Mouse (Mus musculus) forebrain, embryonic 12.5 days (tissue): ENCODE results near the gene Cgnl1. TPM values are rescaled to one million over a fixed set of nuclear protein-coding genes. Genes with fewer than 3 reads are reported as not detected.

Experiments
- ATAC-seq: fragments of 200-750 bp; cut with Nextera tagmentation; 2 replicates; pipeline ENCODE4 v1.8.0; 2017; ENCODE audit warnings: moderate TSS enrichment; ENCODE audit not compliant: low FRiP score
- H3K27ac ChIP-seq: fragments of 300-500 bp; sonication (generic); 2 replicates; pipeline ENCODE4 v1.5.1; 2016; ENCODE audit warnings: mild to moderate bottlenecking
- H3K27me3 ChIP-seq: fragments of 300-500 bp; sonication (generic); 2 replicates; pipeline ENCODE4 v1.6.1; 2016; ENCODE audit warnings: mild to moderate bottlenecking
- H3K36me3 ChIP-seq: fragments of 300-500 bp; sonication (generic); replicated peaks from 2 replicates; pipeline ENCODE4 v1.6.1; 2016; ENCODE audit warnings: mild to moderate bottlenecking
- H3K4me1 ChIP-seq: fragments of 300-500 bp; sonication (generic); 2 replicates; pipeline ENCODE4 v1.6.1; 2016
- H3K4me2 ChIP-seq: fragments of 300-500 bp; sonication (generic); 2 replicates; pipeline ENCODE4 v1.6.1; 2016; ENCODE audit warnings: mild to moderate bottlenecking, moderate library complexity
- H3K4me3 ChIP-seq: fragments of 300-500 bp; sonication (generic); replicated peaks from 2 replicates; pipeline ENCODE4 v1.5.1; 2016; ENCODE audit warnings: mild to moderate bottlenecking
- H3K9ac ChIP-seq: fragments of 300-500 bp; sonication (generic); 2 replicates; pipeline ENCODE4 v1.6.1; 2016; ENCODE audit warnings: mild to moderate bottlenecking
- H3K9me3 ChIP-seq: fragments of 300-500 bp; sonication (generic); 2 replicates; pipeline ENCODE4 v1.6.1; 2016
- WGBS: fragments of 180-500 bp; shearing (Covaris S2); methylation state at CpG from one replicate; pipeline ENCODE4 v1.1.7; 2016; 5-methylcytosine and 5-hydroxymethylcytosine counted together
- polyA plus RNA-seq: library from polyadenylated mRNA; unstranded; fragments of >200 nt; fragmentation: Nextera tagmentation; extraction: Ambion mirVana; gene quantifications from 2 replicates; pipeline ENCODE4 v1.2.1, GENCODE M21; 2016

Gene Cgnl1
- polyA plus RNA-seq, 1 experiment from 2014 or later: 5.2 TPM

DNA sequence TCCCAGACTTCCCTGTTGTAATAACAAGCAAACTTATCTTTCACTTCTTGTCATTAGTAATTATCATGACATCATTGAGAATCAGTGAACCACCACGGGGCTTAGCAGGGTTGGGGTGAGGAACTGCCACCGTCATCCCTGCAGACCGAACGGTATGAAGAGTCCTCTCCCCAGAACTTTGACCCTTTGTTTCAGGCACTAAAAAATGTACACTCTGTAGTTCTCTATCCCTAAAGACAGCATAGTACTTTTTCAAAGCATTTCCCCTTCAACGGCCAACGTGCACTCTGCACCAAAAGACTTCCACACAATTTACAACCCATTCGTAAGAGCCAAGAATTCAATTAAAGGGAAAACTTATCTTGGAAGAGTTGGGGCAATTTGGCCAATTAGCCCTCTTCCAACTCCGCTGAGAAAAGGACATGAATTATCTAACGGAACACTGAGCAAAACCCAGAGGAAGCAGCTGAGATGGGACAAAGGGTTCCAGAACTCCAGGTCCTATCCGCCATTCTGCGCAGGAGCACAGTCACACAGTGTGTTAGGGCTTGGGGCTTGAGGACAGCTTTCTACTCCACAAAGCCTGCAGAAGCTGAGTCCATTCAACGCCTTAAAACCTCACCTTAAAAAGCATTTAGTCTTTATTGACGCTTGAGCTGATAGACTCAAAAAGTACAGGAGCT lies 66.9 kb downstream of the Cgnl1 start:
- no peak for ATAC-seq
- no peaks in the 10 kb centered on the region for H3K27me3 ChIP-seq
- H3K4me2 ChIP-seq: no peak overlapping the region
- WGBS: 77% methylated on average over 13 of the region's 13 CpGs
- H3K27ac ChIP-seq: no peak overlapping the region
- H3K4me1 ChIP-seq: no peaks in the 10 kb centered on the region
- H3K36me3 ChIP-seq: no peaks in the 10 kb centered on the region
- no peak overlapping the region for H3K4me3 ChIP-seq
- no peak overlapping the region for H3K9ac ChIP-seq
- H3K9me3 ChIP-seq: no peaks in the 10 kb centered on the region

- Histone ChIP-seq H3K9ac (no peak overlapping the region), H3K27me3 (no peaks in the 10 kb centered on the region), H3K36me3 (no peaks in the 10 kb centered on the region), H3K4me3 (no peak overlapping the region), H3K9me3 (no peaks in the 10 kb centered on the region), H3K4me1 (no peaks in the 10 kb centered on the region), H3K4me2 (no peak overlapping the region), H3K27ac (no peak overlapping the region)
- no peak for ATAC-seq
- 88% methylated on average over 5 of the region's 5 CpGs for WGBS
Measured at GRCm38 (mm10) chr9:71699087-71699486, 72.3 kb downstream of the Cgnl1 start.

GRCm38 (mm10) chr9:71698116-71698515 lies 73.3 kb downstream of the Cgnl1 start:
- Histone ChIP-seq H3K4me3 (no peak overlapping the region), H3K4me1 (no peaks in the 10 kb centered on the region), H3K9ac (no peak overlapping the region), H3K36me3 (no peaks in the 10 kb centered on the region), H3K4me2 (no peak overlapping the region), H3K27me3 (no peaks in the 10 kb centered on the region), H3K27ac (no peak overlapping the region), H3K9me3 (no peaks in the 10 kb centered on the region)
- no peak for ATAC-seq
- WGBS: 86% methylated on average over 3 of the region's 3 CpGs

GRCm38 (mm10) chr9:71697189-71697588 lies 74.2 kb downstream of the Cgnl1 start:
- Histone ChIP-seq H3K4me3 (no peak overlapping the region), H3K36me3 (no peaks in the 10 kb centered on the region), H3K9me3 (no peaks in the 10 kb centered on the region), H3K9ac (no peak overlapping the region), H3K27ac (no peak overlapping the region), H3K4me1 (no peaks in the 10 kb centered on the region), H3K4me2 (no peak overlapping the region), H3K27me3 (no peaks in the 10 kb centered on the region)
- no peak for ATAC-seq
- 79% methylated on average over 2 of the region's 2 CpGs for WGBS

DNA sequence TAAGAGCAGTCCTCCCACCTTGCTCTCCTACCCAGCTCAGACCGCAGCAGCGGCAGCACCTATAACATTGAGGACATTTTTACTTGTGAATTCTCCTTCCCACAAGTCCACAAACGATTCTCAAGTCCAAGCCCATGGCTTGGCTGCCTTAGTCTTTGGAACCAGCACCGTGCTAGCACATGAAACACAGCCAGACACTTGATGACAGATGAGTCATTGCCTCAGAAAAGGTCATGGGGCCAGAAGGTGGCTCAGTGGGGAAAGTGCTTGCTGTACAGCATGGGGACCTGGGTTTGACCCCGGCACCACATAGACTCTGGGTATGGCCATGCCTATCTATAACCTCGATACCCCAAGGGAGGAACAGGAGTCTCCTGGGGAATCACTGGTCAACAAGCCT lies 74.6 kb downstream of the Cgnl1 start:
- H3K27ac ChIP-seq: no peak overlapping the region
- no peaks in the 10 kb centered on the region for H3K9me3 ChIP-seq
- no peaks in the 10 kb centered on the region for H3K27me3 ChIP-seq
- no peak for ATAC-seq
- no peak overlapping the region for H3K4me3 ChIP-seq
- no peaks in the 10 kb centered on the region for H3K36me3 ChIP-seq
- WGBS: 85% methylated on average over 6 of the region's 6 CpGs
- no peaks in the 10 kb centered on the region for H3K4me1 ChIP-seq
- H3K4me2 ChIP-seq: no peak overlapping the region
- no peak overlapping the region for H3K9ac ChIP-seq

GRCm38 (mm10) chr9:71695133-71695532 lies 76.3 kb downstream of the Cgnl1 start:
- Histone ChIP-seq H3K36me3 (no peaks in the 10 kb centered on the region), H3K4me3 (no peak overlapping the region), H3K9ac (no peak overlapping the region), H3K4me2 (no peak overlapping the region), H3K4me1 (no peaks in the 10 kb centered on the region), H3K27ac (no peak overlapping the region), H3K9me3 (no peaks in the 10 kb centered on the region), H3K27me3 (no peaks in the 10 kb centered on the region)
- ATAC-seq: no peak
- WGBS: 89% methylated on average over 3 of the region's 3 CpGs

GRCm38 (mm10) chr9:71694223-71694622 lies 77.2 kb downstream of the Cgnl1 start:
- no peak overlapping the region for H3K4me3 ChIP-seq
- H3K27me3 ChIP-seq: no peaks in the 10 kb centered on the region
- WGBS: 62% methylated on average over 4 of the region's 4 CpGs
- H3K36me3 ChIP-seq: no peaks in the 10 kb centered on the region
- ATAC-seq: no peak
- no peaks in the 10 kb centered on the region for H3K4me1 ChIP-seq
- H3K4me2 ChIP-seq: no peak overlapping the region
- H3K9ac ChIP-seq: no peak overlapping the region
- H3K9me3 ChIP-seq: no peaks in the 10 kb centered on the region
- H3K27ac ChIP-seq: no peak overlapping the region

DNA sequence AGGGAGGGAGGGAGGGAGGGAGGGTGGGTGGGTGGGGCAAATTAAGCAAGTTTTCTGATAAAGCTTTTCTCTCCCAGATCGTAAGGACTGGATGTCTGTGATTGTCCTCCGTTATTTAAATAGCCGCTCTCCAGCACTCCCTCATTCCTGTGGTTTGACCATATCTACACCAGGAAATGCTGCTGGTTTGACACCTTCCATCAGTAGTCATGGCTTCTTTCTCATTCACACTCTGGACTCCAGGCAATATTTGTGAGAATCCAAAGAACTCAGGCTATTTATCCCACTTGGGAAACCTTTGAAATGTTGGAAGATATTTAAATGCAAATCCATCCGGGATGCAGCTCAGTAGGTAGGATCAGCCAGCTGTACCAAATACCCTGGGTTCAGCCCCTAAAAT lies 77.6 kb downstream of the Cgnl1 start:
- Histone ChIP-seq H3K36me3 (no peaks in the 10 kb centered on the region), H3K9ac (no peak overlapping the region), H3K4me3 (no peak overlapping the region), H3K4me2 (no peak overlapping the region), H3K27ac (no peak overlapping the region), H3K27me3 (no peaks in the 10 kb centered on the region), H3K4me1 (no peaks in the 10 kb centered on the region), H3K9me3 (no peaks in the 10 kb centered on the region)
- 69% methylated on average over 4 of the region's 4 CpGs for WGBS
- ATAC-seq: no peak

DNA sequence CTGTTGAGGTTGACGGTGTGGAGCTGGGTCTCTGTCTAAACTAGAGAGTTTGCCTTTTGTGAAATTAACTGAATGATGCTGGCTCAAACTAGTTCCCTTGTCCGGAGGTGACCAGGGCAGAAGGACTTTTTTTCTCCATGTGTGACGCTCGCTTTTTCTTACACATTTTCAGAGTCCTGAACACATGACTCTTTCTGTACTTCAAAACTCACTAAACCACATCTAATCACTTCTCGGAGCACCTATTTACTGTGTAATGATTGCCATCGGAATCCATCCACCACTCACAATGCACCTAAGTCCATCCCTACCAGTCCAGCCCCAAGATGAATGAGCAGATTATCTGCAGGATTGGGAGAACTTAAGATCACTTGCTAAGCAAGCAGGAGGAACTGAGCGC lies 79.2 kb downstream of the Cgnl1 start:
- H3K36me3 ChIP-seq: no peaks in the 10 kb centered on the region
- no peak overlapping the region for H3K9ac ChIP-seq
- no peak overlapping the region for H3K4me2 ChIP-seq
- no peaks in the 10 kb centered on the region for H3K9me3 ChIP-seq
- no peaks in the 10 kb centered on the region for H3K4me1 ChIP-seq
- no peaks in the 10 kb centered on the region for H3K27me3 ChIP-seq
- 75% methylated on average over 7 of the region's 7 CpGs for WGBS
- no peak overlapping the region for H3K4me3 ChIP-seq
- no peak overlapping the region for H3K27ac ChIP-seq
- ATAC-seq: no peak

- WGBS: 78% methylated on average over 2 of the region's 2 CpGs
- ATAC-seq: no peak
Measured at GRCm38 (mm10) chr9:71689369-71690073, 81.9 kb downstream of the Cgnl1 start.

GRCm38 (mm10) chr9:71686463-71686862 lies 84.9 kb downstream of the Cgnl1 start:
- Histone ChIP-seq H3K4me2 (no peak overlapping the region), H3K4me1 (no peaks in the 10 kb centered on the region), H3K4me3 (no peak overlapping the region), H3K36me3 (no peaks in the 10 kb centered on the region), H3K9me3 (no peaks in the 10 kb centered on the region), H3K27me3 (no peaks in the 10 kb centered on the region), H3K9ac (no peak overlapping the region), H3K27ac (no peak overlapping the region)
- no peak for ATAC-seq
- WGBS: 86% methylated on average over 8 of the region's 8 CpGs

More at GRCm38 (mm10) chr9:71689369-71690073, 81.9 kb downstream of the Cgnl1 start:
- H3K27ac ChIP-seq: no peak overlapping the region
- no peak overlapping the region for H3K9ac ChIP-seq
- H3K27me3 ChIP-seq: no peaks in the 10 kb centered on the region
- H3K4me3 ChIP-seq: no peak overlapping the region
- H3K36me3 ChIP-seq: no peaks in the 10 kb centered on the region
- no peaks in the 10 kb centered on the region for H3K9me3 ChIP-seq
- H3K4me2 ChIP-seq: no peak overlapping the region
- H3K4me1 ChIP-seq: no peaks in the 10 kb centered on the region

- no peak overlapping the region for H3K4me2 ChIP-seq
- no peak overlapping the region for H3K27ac ChIP-seq
- no peak for ATAC-seq
- H3K9ac ChIP-seq: no peak overlapping the region
- H3K9me3 ChIP-seq: no peaks in the 10 kb centered on the region
- no peaks in the 10 kb centered on the region for H3K36me3 ChIP-seq
- 92% methylated on average over 3 of the region's 3 CpGs for WGBS
- H3K27me3 ChIP-seq: no peaks in the 10 kb centered on the region
- H3K4me3 ChIP-seq: no peak overlapping the region
- no peaks in the 10 kb centered on the region for H3K4me1 ChIP-seq
Measured at GRCm38 (mm10) chr9:71684772-71685171, 86.6 kb downstream of the Cgnl1 start.

GRCm38 (mm10) chr9:71680381-71680780 lies 91.0 kb downstream of the Cgnl1 start:
- Histone ChIP-seq H3K27ac (no peak overlapping the region), H3K4me1 (0 out of 2 replicates have a peak, but pooled peaks cover 4% of the 10 kb centered on the region), H3K9ac (no peak overlapping the region), H3K36me3 (no peaks in the 10 kb centered on the region), H3K4me3 (no peak overlapping the region), H3K9me3 (no peaks in the 10 kb centered on the region), H3K4me2 (no peak overlapping the region), H3K27me3 (no peaks in the 10 kb centered on the region)
- ATAC-seq: no peak
- WGBS: 92% methylated on average over 9 of the region's 9 CpGs
